Mouse (Mus musculus) thymus, postnatal 4 days (tissue): ENCODE measurements around the gene Gm10778.
"Not testable (repeated sequence)": the region's sequence is repeated elsewhere in the genome, so short reads cannot be mapped to it uniquely, and the experiment has no call there.

Experiments used
- DNase-seq: peaks from one replicate; pipeline ENCODE4 v3.0.0; 2021

The Gm10778 gene

DNA sequence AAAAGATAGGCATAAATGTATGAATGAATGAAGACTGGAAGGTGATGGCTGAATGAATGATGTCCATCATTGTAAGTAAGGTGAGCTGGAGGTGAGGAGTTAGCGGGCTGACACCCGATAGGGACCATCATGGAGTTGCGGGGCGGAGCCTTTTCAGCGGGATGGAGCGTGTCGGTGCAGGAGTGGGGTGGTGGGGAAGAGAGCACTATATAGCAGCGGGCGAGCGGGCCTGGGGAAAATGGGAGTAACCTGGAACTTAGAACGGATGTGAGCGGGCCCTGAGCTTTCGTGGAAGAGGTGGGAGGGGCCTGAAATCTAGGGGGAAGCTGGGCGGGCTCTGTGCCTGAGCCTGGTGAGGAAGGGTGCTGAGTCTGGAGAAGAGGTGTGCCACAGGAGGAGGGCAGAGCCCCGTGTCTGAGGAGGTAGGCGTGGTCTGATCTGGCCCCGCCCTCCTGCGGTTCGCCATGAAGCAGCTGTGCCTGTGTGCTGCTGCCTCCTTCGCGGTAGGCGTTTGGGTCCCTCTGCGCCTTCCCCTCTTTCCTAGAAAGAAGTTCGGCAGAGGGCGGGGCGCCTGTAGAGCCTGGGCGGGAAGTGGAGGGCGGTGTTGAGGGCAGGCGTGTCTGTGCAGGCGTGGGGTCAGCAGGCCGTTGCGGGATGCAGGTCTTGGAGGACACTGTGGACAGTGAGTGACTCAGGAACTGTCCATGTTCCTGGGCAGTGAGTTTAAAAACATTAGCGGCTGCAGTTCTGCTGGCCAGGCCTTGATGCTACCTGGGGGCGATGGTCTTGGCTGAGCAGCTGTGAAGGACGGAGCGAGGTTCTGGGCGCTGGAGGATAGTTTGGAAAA is 15.4 kb upstream of the Gm10778 start:
- DNase-seq = peak; percentile 96

DNA sequence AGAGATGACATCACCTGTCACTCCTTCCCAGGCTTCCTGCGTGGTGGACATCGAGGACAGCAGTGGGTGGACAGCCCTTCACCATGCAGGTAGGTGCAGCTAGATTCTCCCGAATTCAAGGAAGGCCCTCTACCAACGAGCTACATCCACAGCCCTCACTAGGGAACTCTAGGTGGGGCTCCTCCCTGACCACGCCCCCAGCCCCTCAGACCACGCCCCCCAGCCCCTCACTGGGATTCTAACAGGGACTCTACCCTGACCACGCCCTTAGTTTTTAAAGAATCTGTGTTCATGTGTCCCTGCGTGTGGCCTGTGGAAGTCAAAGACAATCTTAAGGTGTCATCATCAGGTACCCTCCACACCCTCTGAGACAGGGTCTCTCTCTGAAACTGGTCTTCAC is 12.5 kb upstream of the Gm10778 start:
- DNase-seq = peak; percentile 14

DNA sequence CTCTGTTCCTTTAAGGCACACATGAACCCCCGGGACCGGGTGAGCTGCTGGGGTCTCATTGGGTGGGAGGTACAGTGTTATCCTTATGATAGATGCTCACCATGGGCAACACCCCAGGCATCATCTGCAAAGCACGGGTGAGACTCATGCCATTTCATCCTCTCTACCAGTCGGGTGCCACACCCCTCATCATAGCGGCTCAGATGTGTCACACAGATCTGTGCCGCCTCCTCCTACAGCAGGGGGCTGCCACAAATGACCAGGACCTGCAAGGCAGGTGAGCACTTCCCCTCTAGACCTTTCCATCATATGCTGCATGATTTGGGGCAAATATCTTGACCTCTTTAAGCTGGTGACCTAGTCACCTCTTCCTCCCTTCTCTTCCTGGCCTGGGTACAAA is 10.8 kb upstream of the Gm10778 start:
- DNase-seq = peak; percentile 6

DNA sequence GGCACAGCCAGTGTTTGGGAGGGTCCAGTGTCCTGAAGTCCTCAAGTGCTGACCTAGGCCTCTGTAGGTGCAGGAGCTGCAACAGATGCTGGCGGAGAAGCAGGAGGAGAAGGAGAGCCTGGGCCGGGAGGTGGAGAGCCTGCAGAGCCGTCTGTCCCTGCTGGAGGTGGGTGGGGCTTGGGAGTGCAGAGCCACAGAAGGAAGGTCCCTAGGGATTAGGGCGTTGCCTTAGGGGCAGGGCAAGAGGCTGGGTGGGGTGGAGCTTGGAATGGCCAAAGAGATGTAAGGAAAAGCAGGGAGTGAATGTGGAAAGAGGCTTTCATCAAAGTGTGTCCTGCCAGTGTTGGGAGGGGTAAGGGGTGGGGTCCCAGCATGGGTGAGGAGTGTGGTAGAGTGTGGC is 8.0 kb upstream of the Gm10778 start:
- DNase-seq = peak; percentile 8

DNA sequence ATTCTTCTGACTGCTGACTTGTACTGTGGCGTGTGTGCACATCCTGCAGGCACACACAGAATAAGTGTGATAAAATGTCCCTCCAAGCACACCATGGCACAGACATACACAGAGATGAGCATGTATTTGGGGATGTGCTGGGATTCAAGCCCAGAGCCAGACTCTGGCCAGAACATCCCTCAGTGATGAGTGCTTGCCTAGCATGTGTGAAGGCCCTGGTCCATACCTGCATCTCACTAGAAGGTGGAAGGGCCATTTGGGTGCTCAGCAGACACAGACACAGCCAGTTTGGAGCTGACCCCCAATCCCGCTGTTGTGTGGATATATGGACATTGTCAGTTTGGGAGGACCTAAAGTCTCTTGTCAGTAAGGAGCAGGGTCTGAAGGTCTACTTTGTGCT is 7.3 kb upstream of the Gm10778 start:
- peak; percentile 5 for DNase-seq

DNA sequence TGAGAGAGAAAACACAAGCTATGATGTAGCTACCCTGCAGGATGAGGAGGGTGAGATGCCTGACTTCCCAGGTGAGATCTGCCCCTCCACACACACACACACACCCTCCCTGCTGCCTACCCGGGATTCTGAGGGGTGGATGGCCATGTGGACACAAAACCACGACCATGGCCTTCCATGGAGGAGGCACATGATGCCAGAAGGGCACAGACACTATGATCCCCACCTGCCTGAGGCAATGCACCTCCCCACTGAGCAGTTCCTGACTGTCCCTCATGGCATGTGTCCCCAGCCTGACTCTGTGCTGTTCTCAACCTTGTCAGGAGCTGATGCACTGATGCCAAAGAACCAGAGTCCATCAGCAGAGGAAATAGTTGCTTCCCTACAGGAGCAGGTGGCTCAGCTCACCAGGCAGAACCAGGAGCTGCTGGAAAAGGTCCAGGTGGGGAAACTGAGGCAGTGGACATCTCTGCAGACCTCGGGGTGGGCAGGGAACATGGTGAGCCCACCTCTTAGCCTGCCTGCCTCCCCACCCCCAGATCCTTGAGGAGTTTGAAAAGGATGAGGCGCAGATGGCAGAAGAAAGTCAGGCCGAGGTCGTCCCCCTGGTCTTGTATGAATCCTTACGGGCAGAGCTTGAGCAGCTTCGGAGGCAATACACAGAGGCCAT is 6.7 kb upstream of the Gm10778 start:
- peak; percentile 14 for DNase-seq

DNA sequence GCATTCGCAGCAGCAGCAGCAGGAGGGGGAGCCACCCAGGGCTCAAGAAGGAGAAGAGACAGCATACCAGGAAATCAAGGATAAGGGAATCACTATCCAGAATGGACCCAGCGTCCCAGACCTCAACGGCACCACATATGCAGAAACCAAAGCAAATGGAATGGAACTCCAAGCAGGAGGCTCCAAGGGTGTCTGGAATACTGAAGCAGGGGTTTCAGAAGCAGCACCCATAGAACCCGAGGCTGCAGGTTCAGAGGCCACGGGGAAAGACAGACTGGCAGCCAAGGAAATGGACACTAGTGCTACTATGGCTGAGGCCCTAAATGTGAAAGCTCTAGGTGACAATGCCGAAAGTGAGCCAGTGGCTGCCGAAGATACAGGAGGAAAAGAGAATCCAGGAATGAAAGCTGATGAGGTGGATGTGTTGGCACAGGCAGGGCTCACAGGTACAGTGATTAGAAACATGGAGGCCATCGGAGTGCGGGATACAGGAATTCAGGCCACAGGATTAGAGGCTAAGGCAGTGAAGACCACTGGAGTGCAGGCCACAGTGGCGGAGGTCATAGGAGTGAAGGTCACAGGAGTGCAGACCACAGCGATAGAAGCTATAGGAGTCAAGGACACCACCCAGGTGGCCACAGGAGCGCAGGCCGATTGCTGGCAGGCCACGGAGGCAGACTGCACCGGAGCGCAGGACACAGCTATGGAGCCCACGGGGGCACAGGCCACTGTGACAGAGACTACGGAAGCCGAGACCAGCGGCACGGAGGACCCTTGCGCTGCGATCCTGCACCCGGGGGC is 6.0 kb upstream of the Gm10778 start:
- DNase-seq = no peak

DNA sequence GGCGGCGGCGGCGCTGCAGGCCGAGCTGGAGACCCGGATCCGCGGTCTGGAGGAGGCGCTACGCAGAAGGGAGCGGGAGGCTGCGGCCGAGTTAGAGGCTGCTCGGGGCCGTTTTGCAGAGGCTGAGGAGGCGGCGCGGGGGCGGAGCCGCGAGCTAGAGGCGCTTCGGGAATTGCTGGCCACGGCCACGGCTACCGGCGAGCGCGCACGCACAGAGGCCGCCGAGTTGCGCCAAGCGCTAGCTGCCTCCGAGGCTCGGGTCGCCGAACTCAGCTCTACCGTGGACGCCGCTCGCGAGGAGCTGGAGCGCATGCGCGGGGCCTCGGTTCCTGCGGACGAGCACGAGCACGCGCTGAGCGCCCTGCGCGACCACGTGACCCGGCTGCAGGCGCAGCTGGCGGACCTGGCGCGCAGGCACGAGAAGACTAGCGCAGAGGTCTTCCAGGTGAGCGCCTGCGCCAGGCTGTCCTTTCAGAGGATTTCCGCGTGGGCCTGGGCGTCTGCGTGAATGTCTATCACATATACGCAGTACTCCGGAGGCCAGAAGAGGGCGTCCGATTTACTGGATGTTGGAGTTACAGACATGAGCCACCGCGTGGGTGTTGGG is 5.3 kb upstream of the Gm10778 start:
- peak; percentile 98 for DNase-seq

DNA sequence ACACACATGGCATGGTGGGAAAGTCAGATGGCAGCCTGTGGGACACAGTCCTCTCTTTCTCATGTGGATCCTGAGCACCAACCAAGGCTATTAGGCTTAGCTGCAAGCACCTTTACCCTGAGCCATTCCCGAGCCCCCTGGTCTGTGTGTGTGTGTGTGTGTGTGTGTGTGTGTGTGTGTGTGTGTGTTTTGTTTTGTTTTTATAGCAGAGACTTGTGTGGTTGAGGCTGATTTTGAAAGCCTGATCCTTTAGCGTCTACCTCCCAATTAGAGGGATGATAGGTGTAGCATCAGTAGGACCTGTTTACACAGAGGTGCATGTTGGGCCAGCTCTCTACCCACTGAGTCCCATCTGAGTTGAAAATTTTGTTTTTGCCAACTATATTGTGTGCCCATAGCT is 4.7 kb upstream of the Gm10778 start:
- no peak for DNase-seq

DNA sequence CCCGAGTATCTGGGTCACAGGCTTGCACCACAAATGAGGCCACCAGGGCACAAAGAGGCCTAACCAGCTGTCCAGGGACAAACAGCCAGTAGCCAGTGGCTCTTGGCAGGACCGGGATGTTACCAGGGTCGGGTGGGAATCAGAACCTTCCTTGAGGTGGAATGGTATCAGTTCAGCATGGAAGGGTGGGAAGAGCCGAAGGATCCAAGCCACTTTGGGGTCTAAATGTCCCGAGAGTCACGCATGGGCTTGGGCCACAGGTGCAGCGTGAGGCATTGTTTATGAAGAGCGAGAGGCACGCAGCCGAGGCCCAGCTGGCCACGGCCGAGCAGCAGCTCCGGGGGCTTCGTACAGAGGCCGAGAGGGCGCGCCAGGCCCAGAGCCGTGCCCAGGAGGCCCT is 4.1 kb upstream of the Gm10778 start:
- DNase-seq = peak; percentile 11

DNA sequence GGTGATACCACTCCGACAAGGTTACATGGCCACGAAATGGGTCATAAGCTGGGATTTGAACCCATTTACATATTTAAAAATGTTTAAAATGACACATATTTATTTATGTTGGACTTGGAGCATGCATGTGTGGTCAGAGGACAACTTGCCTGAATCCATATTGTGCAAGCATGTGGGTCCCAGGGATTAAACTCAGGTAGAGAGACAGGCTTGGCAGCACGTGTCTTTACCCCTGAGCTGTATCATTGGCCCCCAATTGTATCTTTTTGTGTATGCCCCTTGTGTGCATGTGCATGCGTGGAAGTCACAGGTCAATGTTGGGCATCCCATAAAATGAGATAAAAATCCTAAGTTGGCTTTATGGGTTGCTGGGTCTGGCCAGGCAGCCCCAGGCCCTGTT is 3.5 kb upstream of the Gm10778 start:
- DNase-seq = peak; percentile 2

DNA sequence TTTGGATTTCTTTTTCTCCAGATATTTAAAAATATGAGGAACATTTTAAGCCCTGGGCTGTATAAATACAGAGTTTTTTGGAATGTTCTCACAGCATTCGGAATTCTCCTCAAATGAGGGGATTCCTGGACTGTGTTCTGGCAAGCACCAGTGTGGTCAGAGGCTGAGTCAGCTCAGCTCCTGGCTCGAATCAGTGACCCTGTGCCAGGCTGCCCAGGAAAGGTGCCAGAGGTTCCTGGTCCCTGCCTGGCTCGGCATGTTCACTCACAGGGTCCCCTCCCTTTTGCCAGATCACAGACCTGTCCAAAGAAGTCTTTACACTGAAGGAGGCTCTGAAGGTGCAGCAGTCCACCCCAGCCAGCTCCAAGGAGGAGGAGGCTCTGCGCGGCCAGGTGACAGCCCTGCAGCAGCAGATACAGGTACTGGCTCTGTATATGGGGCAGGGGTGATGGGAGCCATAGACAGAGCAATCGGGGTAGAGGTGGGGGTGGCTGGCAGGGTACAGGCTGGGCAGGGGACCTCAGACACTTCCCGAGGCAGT is 2.8 kb upstream of the Gm10778 start:
- DNase-seq = peak; percentile 7

DNA sequence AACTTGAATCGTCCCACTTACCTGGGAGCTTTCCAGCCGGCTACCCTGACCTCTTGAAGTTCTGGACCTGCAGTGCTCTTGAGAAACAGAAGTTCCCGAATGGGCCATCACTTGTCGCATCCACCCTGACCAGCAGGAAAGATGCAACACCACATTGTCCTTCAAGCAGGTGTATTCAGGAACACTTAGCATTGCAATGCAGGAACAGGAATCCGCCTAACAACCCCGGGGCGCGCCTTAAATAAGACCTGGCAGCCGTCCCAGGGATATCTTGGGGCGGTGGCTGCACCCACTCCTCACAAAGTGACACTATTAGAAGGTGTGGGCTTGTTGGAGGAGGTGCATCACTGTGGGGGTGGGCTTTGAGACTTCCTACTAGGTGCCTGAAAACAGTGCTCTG is 6.3 kb downstream of the Gm10778 start:
- peak; percentile 4 for DNase-seq

DNA sequence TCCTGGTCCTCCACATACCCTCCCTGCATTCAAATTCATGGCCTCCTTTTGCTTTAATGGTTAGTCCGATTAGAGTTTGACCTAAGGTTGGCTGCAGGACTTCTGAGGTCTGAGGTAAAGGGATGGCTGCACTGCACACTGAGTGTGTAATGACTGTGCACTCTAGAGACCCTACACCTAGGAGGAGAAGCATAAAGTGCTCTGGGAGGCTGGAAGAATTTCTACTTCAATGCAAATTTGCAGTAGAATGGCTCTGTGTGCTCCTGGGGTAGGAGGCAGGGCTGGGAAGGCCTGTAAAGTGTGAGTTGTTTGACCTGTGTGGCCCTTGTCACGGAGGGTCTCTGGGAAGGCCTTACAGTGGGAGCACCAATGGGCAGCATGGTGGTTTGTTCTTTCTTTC is 7.3 kb downstream of the Gm10778 start:
- DNase-seq = no peak

DNA sequence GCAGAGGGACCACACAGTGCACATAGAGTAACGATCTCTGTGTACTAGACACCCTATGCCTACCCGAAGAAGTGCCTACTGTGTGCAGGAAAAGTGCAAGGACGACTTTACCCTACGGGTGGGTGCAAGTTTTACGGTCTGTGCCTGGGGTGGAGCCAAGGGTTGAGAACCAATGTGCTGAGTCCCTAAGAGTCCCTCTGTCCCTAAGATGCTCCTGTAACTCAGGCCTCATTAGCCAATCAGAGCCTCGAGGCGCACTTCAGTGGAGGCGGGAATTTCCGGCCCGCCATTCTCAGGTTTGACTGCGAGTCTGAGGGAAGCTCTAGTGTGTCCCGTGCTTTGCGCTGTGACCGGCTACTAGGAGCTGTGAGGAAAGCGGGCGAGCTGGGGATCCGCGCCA is 38.3 kb downstream of the Gm10778 start:
- not testable (repeated sequence) for DNase-seq

DNA sequence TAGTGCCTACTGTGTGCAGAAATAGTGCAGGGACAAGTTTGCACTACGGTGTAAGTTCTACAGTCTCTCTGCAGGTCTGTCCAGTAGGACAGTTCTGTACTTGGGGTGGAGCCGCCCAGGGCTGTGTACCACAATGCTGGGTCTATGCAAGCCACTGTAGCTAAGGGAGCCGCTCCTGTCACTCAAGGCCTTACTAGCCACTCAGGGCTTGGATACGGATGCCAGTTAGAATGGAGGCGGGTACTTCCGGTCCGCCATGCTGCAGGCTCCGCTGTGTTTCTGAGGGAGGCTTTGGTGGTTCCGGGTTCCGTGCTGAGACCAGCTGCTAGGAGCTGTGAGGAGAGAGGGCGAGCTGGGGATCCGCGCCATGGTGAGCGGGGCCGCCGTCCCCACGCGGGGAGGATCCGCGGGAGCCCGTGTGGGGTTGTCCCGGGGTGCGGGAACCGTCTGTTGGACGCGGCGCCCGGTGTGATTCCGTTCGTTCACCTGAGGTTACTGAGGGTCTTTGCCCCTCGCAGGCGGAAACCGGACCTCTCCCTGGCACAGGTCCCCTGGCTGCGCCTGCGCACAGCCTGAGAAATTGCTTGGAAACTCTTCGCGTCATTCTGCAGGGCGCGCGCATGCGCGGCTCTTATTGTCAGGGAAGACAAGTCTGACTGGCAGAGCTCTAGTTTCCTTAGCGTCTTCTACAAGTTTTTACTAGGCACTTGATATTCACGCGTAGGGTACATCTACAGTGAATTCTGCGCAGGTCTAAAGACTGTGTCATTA is 55.9 kb downstream of the Gm10778 start, which contains the start of gene Zfp433:
Zfp433 (plus strand) TSS at position 295 of the 771 bp plus-strand sequence.
- not testable (repeated sequence) for DNase-seq
